Mouse (Mus musculus) embryonic facial prominence, embryonic 12.5 days (tissue): ENCODE measurements at regions not wholly inside any gene's neighbourhood (a gene's known extent, or its start where the extent isn't known, plus 50 kb on each side); places are given as distances from the start of the nearest gene placed in this dataset.

Experiments used
- ATAC-seq: fragments of 200-750 bp; cut with Nextera tagmentation; 2 replicates; pipeline ENCODE4 v1.8.0; 2017; ENCODE audit not compliant: insufficient number of reproducible peaks, insufficient read depth, low FRiP score, low TSS enrichment
- H3K27ac ChIP-seq: fragments of 300-500 bp; sonication (generic); 2 replicates; pipeline ENCODE4 v1.5.1; 2016; ENCODE audit warnings: mild to moderate bottlenecking
- H3K27me3 ChIP-seq: fragments of 300-500 bp; sonication (generic); 2 replicates; pipeline ENCODE4 v1.6.1; 2016; ENCODE audit warnings: mild to moderate bottlenecking, moderate library complexity
- H3K36me3 ChIP-seq: fragments of 300-500 bp; sonication (generic); 2 replicates; pipeline ENCODE4 v1.6.1; 2016; ENCODE audit warnings: mild to moderate bottlenecking
- H3K4me1 ChIP-seq: fragments of 300-500 bp; sonication (generic); 2 replicates; pipeline ENCODE4 v1.6.1; 2016
- H3K4me2 ChIP-seq: fragments of 300-500 bp; sonication (generic); replicated peaks from 2 replicates; pipeline ENCODE4 v1.6.1; 2016; ENCODE audit warnings: mild to moderate bottlenecking, moderate library complexity
- H3K4me3 ChIP-seq: fragments of 300-500 bp; sonication (generic); 2 replicates; pipeline ENCODE4 v1.5.1; 2016; ENCODE audit warnings: mild to moderate bottlenecking
- H3K9ac ChIP-seq: fragments of 300-500 bp; sonication (generic); 2 replicates; pipeline ENCODE4 v1.6.1; 2016; ENCODE audit warnings: mild to moderate bottlenecking, moderate library complexity
- H3K9me3 ChIP-seq: fragments of 300-500 bp; sonication (generic); 2 replicates; pipeline ENCODE4 v1.6.1; 2016; ENCODE audit warnings: mild to moderate bottlenecking, moderate library complexity
- WGBS: fragments of 180-500 bp; shearing (Covaris S2); methylation state at CpG from one replicate; pipeline ENCODE4 v1.1.7; 2016; 5-methylcytosine and 5-hydroxymethylcytosine counted together

DNA sequence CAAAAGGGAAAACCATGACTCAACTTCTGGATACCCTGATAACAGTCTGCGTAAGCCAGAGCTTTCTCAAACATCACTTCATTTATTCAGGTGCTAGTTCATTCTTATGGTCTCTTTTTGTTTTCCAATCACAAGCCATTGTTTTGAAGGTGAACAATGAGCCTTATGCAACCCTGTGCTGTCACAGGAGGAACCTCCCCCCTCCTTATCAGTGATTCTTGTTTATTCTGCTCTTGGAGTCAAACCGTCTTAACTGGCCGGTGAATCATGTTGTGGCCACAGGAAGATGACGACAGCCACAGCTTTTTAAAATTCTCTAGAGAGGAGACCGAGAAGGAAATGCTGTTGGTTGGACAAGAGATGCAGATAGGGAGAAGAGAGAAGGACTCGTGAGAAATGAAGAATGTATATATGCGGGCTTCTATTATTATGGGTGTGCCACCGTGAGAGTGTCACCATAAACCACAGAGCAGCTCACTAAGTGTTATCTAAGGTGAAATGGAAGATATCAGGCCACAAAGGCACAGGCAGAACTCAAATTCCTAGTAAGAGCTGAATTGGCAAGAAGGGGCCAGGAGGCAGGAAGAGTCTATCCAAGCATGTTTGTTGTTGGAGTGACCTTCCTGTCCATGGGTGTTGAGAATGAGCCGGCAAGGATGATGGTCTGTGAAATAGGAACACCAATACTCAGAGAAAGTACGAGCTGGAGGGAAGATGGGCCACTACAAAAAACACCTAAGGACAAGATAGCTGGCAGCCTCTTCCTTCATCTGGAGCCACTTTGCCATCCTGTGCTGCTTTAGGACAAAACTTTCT, 151.8 kb downstream of the Kdr start:
- 83% methylated on average over 10 of the region's 10 CpGs for WGBS

DNA sequence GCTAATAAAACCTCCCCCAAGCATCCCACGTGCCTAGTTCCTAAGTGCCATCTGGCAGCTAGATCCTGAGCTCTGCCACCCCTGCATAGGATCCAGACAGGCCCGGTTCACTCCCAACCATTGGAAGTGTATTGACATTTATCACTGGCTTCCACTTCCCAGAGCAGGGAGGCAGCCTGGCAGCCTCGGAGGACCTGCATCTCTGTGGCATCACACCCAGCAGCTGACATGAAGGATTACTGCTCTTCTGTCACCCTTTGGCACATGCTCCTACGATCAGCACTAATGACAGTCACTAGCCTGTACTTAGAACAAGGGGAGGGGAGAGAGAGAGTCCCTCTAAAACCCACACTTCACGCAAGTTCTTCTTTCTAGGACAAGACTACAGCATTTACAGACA, 152.7 kb downstream of the Kdr start:
- H3K9me3 ChIP-seq = no peaks in the 10 kb centered on the region
- H3K27ac ChIP-seq = no peak overlapping the region
- no peak for ATAC-seq
- no peaks in the 10 kb centered on the region for H3K27me3 ChIP-seq
- H3K4me2 ChIP-seq = no peak overlapping the region
- H3K4me3 ChIP-seq = no peak overlapping the region
- H3K4me1 ChIP-seq = peaks cover 5% of the 10 kb centered on the region; the same call in 1 of the 2 replicates
- 80% methylated on average over 5 of the region's 5 CpGs for WGBS
- no peaks in the 10 kb centered on the region for H3K36me3 ChIP-seq
- H3K9ac ChIP-seq = no peak overlapping the region

More for the DNA sequence above, 151.8 kb downstream of the Kdr start:
- no peak overlapping the region for H3K4me2 ChIP-seq
- no peak for ATAC-seq
- no peaks in the 10 kb centered on the region for H3K9me3 ChIP-seq
- no peak overlapping the region for H3K4me3 ChIP-seq
- 0 out of 2 replicates have a peak, but pooled peaks cover 5% of the 10 kb centered on the region for H3K4me1 ChIP-seq
- H3K9ac ChIP-seq = no peak overlapping the region
- no peaks in the 10 kb centered on the region for H3K36me3 ChIP-seq
- H3K27me3 ChIP-seq = no peaks in the 10 kb centered on the region
- H3K27ac ChIP-seq = no peak overlapping the region

DNA sequence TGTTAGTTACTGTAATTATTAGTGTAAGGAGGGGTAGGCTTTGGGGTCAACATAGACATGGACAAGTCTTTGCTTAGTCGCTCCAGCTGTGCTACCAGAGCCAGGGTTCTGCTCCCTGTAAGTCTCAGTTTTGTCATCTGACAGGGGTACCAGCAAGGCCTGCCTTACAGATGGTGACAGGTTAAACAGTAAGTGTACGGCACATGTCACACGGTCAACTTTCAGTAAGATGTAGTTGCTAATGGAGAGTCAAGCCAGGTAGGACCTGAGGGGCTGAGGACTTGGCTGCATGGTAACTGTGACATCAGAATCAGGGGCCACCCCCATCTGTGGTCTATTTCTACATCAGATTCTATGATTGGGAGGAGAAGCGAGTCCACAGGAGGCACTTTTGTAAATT, 153.6 kb downstream of the Kdr start:
- H3K4me3 ChIP-seq = no peak overlapping the region
- H3K27ac ChIP-seq = no peak overlapping the region
- H3K36me3 ChIP-seq = no peaks in the 10 kb centered on the region
- H3K4me1 ChIP-seq = peaks cover 7% of the 10 kb centered on the region; the same call in 1 of the 2 replicates
- 81% methylated on average over 4 of the region's 4 CpGs for WGBS
- H3K4me2 ChIP-seq = no peak overlapping the region
- no peaks in the 10 kb centered on the region for H3K9me3 ChIP-seq
- no peaks in the 10 kb centered on the region for H3K27me3 ChIP-seq
- ATAC-seq = no peak
- no peak overlapping the region for H3K9ac ChIP-seq

DNA sequence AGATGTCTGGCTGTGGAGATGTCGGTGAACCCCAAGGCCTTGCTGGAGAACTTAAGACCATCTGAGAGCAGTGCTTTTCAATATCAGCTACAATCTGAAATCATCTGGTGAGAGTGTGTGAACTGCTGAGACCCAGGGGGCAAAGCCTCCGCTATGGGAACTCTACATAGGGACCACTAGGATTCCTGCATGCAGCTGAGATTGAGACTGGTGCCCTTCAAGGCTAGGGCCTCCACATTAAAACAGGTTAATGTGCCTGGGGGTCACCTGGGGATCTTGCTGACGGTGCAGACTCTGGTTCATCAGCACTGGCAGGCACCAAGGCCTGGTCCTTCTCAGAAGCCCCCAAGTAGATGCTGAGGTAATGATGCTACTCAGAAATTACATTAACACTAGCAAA, 154.6 kb downstream of the Kdr start:
- peaks cover 7% of the 10 kb centered on the region; the same call in 1 of the 2 replicates for H3K4me1 ChIP-seq
- 84% methylated on average over 3 of the region's 3 CpGs for WGBS

DNA sequence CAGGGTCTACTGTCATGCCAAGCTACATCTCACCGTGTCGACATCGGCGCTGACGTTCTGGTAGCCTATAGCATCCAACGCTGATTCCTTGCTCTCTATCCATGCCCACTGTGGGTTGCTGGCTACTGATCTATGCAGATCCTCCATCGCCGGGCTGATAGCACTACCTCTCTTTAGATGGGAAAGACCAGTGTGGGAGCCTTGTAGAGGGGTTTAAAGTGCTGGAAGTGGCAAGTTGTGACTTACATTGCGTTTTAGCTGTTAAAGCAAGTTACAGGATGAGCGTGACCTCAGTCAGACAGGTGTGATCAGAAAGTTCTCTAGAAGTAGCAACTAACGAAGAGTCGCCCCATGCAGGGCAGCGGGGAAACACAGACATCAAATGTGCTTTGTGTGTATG, 160.9 kb downstream of the Kdr start:
- ATAC-seq = no peak
- Histone ChIP-seq H3K27ac (no peak overlapping the region), H3K4me2 (no peak overlapping the region), H3K27me3 (no peaks in the 10 kb centered on the region), H3K36me3 (no peaks in the 10 kb centered on the region), H3K4me3 (no peak overlapping the region), H3K9me3 (no peaks in the 10 kb centered on the region), H3K4me1 (peaks cover 7% of the 10 kb centered on the region; the same call in 1 of the 2 replicates), H3K9ac (no peak overlapping the region)
- 95% methylated on average over 13 of the region's 13 CpGs for WGBS

More for the DNA sequence above, 154.6 kb downstream of the Kdr start:
- Histone ChIP-seq H3K9ac (no peak overlapping the region), H3K27ac (no peak overlapping the region), H3K4me2 (no peak overlapping the region), H3K27me3 (no peaks in the 10 kb centered on the region), H3K9me3 (no peaks in the 10 kb centered on the region), H3K4me3 (no peak overlapping the region), H3K36me3 (no peaks in the 10 kb centered on the region)
- no peak for ATAC-seq

DNA sequence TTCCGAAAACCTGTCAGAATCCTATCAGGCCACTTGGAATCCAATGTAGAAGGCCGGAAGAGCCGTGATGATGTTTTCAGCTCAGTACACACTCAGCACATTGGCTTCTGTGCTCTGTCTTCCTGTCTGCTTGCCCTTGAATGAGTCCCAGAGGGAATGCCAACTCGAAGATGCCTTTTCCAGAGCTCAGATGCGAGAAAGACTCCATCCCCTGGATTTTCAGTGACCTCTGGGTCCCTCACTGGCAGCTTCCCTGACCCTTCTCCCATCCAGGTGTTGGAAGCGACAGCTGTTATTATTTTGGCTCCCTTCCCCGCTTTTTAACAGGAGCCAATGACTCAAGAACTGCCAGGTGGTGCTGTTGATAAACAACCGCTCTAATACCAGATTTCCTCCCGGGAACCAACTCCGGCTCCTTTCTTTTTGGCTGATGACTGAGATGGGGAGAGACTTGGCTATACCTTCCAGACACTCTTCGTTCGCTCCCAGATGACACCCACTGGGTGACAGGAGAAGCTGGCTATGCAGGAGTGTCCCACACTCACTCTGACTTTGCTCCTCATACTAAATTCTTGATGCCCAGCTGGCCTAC, 163.8 kb downstream of the Kdr start:
- H3K9me3 ChIP-seq = no peaks in the 10 kb centered on the region
- no peaks in the 10 kb centered on the region for H3K27me3 ChIP-seq
- no peaks in the 10 kb centered on the region for H3K36me3 ChIP-seq
- no peak for ATAC-seq
- no peak overlapping the region for H3K9ac ChIP-seq
- 73% methylated on average over 12 of the region's 12 CpGs for WGBS
- no peak overlapping the region for H3K4me2 ChIP-seq
- no peak overlapping the region for H3K4me3 ChIP-seq
- no peak overlapping the region for H3K27ac ChIP-seq
- H3K4me1 ChIP-seq = no peaks in the 10 kb centered on the region

DNA sequence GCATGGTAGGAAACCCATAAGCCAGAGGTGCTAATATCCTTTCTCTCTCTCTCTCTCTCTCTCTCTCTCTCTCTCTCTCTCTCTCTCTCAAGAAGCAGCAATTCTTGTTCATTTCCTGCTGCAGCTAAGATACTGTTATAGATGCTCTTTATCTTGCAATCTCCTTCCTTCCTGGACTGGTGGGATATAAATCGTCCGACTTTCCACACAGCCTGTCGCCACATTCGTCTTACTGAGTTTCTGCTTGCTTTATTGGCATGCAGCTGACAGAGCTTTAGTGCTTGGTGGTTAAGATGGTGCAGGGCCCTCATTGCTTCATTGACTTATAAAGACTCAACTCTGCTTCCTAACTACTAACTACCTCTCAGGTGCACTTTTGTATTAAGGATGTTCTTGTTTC, 165.6 kb downstream of the Kdr start:
- no peaks in the 10 kb centered on the region for H3K36me3 ChIP-seq
- no peak overlapping the region for H3K9ac ChIP-seq
- H3K9me3 ChIP-seq = no peaks in the 10 kb centered on the region
- no peak for ATAC-seq
- no peaks in the 10 kb centered on the region for H3K4me1 ChIP-seq
- no peak overlapping the region for H3K4me3 ChIP-seq
- no peak overlapping the region for H3K27ac ChIP-seq
- 78% methylated on average over 4 of the region's 4 CpGs for WGBS
- no peak overlapping the region for H3K4me2 ChIP-seq
- H3K27me3 ChIP-seq = no peaks in the 10 kb centered on the region

DNA sequence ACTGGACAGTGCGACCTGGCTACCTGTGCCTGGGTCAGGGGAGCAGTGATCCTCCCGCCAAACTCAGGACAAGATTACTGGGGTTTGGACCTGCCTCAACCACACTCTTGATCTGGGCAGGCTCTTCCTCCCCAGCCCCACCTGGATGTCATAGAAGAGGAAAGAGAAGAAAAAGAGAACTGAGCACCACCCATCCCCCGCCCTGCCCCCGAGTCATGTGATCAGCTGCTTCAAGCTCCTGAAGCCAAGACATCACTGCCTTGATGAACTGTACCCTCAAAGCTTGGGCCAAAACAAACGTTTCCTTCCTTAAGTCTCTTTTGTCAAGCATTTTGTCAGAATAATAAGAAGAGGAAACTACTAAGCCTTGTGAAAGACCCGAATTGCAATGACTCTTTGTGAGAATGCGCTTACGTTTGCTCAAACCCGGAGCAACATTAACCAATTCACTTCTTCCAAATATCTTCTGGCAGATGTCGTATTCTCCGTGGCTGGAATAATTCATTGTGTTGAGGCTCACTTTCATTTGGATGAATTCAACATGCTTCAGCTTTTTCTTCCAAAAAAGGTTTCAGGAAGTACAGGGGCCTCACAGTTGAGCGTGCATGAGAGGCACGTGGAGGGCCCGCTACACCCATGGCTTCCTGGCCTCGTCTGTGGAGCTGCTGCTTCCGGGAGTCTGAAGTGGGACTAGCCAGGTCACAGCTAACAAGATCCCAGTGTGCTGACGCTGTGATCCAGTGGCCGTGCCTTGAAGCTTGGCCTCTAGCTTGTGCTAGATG, 169.5 kb downstream of the Kdr start:
- Histone ChIP-seq H3K4me1 (no peaks in the 10 kb centered on the region), H3K36me3 (no peaks in the 10 kb centered on the region), H3K27me3 (no peaks in the 10 kb centered on the region), H3K9ac (no peak overlapping the region), H3K9me3 (no peaks in the 10 kb centered on the region), H3K27ac (no peak overlapping the region), H3K4me2 (no peak overlapping the region), H3K4me3 (no peak overlapping the region)
- 85% methylated on average over 18 of the region's 18 CpGs for WGBS
- ATAC-seq = no peak

DNA sequence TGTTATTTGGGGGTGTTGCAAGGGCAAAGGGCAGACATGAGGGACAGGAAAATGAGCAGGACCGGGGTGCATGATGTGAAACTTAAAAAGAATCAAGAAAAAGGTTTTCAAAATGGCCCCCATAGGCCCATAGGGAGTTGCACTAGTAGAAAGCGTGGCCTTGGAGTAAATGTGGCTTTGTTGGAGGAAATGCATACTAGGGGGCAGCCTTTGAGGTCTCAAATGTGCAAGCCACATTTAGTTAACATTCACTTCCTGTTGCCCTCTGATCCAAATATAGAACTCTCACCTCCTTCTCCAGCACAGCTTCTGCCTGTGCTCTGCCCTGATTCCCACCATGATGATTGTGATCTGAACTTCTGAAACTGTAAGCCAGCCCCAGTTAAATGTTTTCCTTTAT, 173.2 kb downstream of the Kdr start:
- Histone ChIP-seq H3K4me3 (no peak overlapping the region), H3K27ac (no peak overlapping the region), H3K27me3 (no peaks in the 10 kb centered on the region), H3K4me1 (no peaks in the 10 kb centered on the region), H3K9ac (no peak overlapping the region), H3K36me3 (no peaks in the 10 kb centered on the region), H3K4me2 (no peak overlapping the region), H3K9me3 (no peaks in the 10 kb centered on the region)
- ATAC-seq = no peak
- WGBS = 82% methylated on average over 2 of the region's 2 CpGs

DNA sequence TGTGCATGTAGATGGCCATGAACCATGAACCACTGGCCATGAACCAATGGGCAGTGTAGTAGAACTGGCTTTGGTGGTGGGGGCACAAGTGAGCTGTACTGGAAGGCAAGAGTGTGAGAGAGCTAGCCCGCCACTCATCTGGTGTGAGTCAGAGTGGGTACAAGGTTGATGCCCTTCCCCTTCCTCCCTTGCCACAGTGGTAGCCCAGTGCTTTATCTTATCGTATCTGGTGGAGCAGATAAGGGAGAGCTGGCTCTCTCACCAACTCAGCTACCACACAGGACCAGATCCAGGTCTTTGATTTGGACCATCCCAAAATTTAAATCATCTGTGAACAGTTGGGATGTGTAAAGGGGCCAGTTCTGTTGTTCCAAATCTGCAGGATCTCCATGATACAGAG, 173.9 kb downstream of the Kdr start:
- Histone ChIP-seq H3K27ac (no peak overlapping the region), H3K4me2 (no peak overlapping the region), H3K27me3 (no peaks in the 10 kb centered on the region), H3K4me1 (no peaks in the 10 kb centered on the region), H3K4me3 (no peak overlapping the region), H3K9me3 (no peaks in the 10 kb centered on the region), H3K9ac (no peak overlapping the region), H3K36me3 (no peaks in the 10 kb centered on the region)
- WGBS = 90% methylated on average over 2 of the region's 2 CpGs
- no peak for ATAC-seq

DNA sequence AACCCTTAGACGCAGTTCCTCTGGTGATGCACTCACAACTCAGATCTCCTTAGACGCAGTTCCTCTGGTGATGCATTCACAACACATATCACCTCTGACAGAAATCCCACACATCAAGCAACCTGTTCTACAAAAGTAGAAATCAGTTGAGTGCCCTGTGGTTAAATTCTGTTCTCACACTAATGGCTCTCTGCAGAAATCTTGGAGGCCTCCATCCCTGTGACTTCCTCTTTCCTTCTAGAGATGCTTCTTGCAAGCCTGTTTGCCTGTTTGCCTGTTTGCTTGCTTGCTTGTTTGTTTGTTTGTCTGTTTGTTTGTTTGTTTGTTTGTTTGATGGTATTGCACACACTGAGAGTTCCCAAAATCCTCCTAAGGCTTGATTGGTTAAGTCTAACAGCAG, 175.2 kb downstream of the Kdr start:
- Histone ChIP-seq H3K4me3 (no peak overlapping the region), H3K27ac (no peak overlapping the region), H3K9ac (no peak overlapping the region), H3K9me3 (no peaks in the 10 kb centered on the region), H3K27me3 (no peaks in the 10 kb centered on the region), H3K4me2 (no peak overlapping the region), H3K36me3 (no peaks in the 10 kb centered on the region), H3K4me1 (no peaks in the 10 kb centered on the region)
- 93% methylated on average over 2 of the region's 2 CpGs for WGBS
- ATAC-seq = no peak
